Mouse (Mus musculus) cerebellum, adult 8-10 months (tissue): ENCODE measurements around the gene 0610037L13Rik.

Experiments used
- DNase-seq: peaks from one replicate; pipeline ENCODE4 v3.0.0; 2022

Gene 0610037L13Rik

GRCm38 (mm10) chr4:107889731-107890432 is at the start of gene 0610037L13Rik:
TSS of gene 0610037L13Rik (plus strand) at chr4:107889813.
- peak; percentile 92 for DNase-seq

DNA sequence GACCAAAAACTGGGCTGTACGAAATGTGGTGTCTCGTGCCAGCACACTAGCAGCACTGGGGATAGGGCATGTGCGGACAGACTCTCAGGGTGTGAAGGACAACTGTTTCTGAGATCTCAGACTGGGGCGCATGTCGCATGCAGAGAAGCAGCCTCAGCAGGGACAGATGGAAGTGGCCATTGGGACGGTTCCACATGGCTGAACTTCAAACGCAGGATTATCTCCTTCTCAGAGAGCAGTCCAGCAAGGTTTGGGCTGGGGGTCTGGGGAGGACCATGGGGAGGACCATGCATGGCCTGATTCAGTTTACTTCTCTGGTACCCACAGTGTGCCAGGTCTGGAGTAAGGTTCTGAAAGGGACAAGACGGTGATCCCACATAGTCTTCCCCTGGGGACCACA is 45.9 kb upstream of the 0610037L13Rik start:
- peak; percentile 75 for DNase-seq

- peak; percentile 85 for DNase-seq
Observed at GRCm38 (mm10) chr4:107844971-107845370, 44.6 kb upstream of the 0610037L13Rik start.

GRCm38 (mm10) chr4:107846795-107847194 is 42.8 kb upstream of the 0610037L13Rik start:
- DNase-seq: no peak

- DNase-seq: no peak
Observed at GRCm38 (mm10) chr4:107848546-107848945, 41.1 kb upstream of the 0610037L13Rik start.

- DNase-seq: no peak
Observed at GRCm38 (mm10) chr4:107849621-107850020, 40.0 kb upstream of the 0610037L13Rik start.

- no peak for DNase-seq
Observed at GRCm38 (mm10) chr4:107850091-107850490, 39.5 kb upstream of the 0610037L13Rik start.

DNA sequence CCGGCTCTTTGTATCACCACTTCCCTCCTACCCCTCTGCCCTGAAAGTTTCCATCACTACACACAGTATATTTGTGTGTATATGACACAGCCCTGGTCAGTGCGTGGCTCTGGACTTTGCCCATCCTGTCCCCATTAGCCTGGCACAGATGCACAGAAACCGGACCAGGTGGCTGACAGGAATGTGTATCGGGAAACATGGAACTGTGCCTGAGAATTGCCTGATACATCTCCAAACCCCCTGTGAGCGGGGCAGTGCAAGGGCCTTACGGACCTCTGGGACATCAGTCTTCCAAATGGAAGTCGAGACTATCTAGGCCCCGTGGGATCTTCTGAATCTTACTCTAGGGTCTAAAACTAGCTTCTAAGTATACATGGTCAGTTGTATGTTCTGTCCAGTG is 36.3 kb upstream of the 0610037L13Rik start:
- no peak for DNase-seq

DNA sequence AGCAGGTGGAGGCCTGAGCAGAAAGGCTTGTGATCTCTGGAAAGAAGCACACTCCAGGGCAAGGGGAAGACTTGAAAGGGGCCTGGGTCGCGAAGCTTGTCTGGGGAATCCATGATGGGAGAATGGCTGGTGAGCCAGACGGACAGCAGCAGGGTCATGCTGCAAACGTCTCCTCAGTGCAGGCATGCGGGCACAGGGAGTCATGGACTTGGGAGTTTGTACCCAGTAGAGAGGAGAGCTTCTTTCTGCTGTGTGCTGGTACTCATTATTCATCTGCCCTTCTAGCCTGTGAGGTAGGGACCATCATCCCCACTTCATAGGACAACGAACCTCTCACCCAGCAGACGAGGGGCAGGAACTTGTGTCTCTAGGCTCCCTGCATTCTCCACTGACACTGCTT is 35.8 kb upstream of the 0610037L13Rik start:
- no peak for DNase-seq

DNA sequence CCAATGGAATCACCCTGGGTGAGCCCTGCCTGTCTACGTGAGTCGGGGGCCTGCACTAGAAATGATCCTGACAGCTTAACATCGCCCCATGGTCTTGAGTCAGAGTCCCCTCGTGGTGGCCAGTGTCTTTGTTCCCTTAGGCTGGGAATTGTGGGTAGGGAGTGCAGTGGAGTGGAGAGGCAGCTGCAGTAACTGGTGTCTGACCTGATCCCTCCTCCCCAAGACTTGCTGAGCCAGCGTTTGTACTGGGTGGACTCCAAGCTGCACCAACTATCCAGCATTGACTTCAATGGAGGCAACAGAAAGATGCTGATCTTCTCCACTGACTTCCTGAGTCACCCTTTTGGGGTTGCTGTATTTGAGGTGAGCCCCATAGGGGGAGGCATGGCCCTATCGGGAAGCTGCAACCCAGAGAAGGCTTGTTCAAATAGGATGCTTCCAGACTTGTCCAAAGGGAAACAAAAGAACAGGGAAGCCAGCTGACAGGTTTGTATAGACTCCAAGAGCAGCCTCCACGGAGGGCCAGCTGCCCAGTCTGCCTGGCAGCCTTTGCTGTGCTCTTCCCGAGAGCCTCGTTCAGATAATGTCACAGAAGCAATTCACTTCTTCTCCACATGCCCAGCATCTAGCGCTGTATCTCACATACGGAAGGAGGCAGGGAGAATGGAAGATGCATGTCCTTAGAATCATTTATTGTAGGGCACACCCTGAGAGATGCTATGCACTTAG is 32.5 kb upstream of the 0610037L13Rik start:
- peak; percentile 39 for DNase-seq

- no peak for DNase-seq
Observed at GRCm38 (mm10) chr4:107858995-107859394, 30.6 kb upstream of the 0610037L13Rik start.

- DNase-seq: no peak
Observed at GRCm38 (mm10) chr4:107864866-107865265, 24.7 kb upstream of the 0610037L13Rik start.

- peak; percentile 94 for DNase-seq
Observed at GRCm38 (mm10) chr4:107879254-107880050, 10.2 kb upstream of the 0610037L13Rik start, which contains the start of gene Magoh. TSS of gene Magoh (plus strand) at chr4:107879755.

- no peak for DNase-seq
Observed at GRCm38 (mm10) chr4:107881631-107882030, 8.0 kb upstream of the 0610037L13Rik start.

DNA sequence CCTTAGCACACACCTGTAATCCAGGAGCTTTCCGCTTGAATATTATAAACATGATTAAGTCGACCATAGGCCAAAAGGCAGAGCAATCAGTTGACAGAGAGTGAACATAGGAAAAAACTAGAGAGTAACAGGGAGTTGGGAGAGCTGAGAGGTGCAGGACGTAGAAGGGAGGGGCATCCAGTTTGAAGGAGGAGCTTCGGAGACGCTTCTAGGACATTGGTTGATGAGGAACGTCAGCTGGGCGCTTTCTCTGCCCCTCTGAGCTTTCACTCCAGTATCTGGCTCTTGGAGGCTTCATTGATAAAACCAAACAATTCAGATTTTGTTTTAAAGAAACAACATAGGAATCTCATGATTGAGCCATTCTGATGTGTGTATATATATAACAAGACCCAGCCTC is 3.2 kb upstream of the 0610037L13Rik start:
- DNase-seq: no peak

- no peak for DNase-seq
Observed at GRCm38 (mm10) chr4:107889385-107889730, 255 bp upstream of the 0610037L13Rik start.

GRCm38 (mm10) chr4:107892663-107893062 is 3.0 kb downstream of the 0610037L13Rik start:
- DNase-seq: no peak

GRCm38 (mm10) chr4:107899211-107899927 is 9.8 kb downstream of the 0610037L13Rik start:
- no peak for DNase-seq

DNA sequence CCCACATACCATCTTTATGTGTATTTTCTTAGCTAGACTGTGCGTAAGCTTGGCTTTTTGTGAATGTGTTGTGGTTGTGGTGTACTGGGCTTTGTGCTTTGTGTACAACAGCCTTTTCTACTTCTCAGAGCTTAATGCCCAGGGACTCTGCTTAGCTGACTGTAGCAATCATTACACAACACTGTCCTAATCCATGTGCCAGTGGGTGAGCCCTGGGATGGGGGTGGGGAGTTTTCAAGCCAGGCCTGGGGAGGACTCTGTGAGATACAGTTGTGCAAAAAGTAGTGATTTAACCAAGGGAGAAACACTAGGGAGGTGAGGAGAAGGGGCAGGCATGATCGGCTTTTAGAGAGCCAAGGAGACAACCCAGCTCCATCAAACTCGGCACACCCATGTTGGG is 10.6 kb downstream of the 0610037L13Rik start:
- DNase-seq: no peak

- no peak for DNase-seq
Observed at GRCm38 (mm10) chr4:107904252-107904651, 14.6 kb downstream of the 0610037L13Rik start.

- DNase-seq: no peak
Observed at GRCm38 (mm10) chr4:107906561-107906960, 16.9 kb downstream of the 0610037L13Rik start.

DNA sequence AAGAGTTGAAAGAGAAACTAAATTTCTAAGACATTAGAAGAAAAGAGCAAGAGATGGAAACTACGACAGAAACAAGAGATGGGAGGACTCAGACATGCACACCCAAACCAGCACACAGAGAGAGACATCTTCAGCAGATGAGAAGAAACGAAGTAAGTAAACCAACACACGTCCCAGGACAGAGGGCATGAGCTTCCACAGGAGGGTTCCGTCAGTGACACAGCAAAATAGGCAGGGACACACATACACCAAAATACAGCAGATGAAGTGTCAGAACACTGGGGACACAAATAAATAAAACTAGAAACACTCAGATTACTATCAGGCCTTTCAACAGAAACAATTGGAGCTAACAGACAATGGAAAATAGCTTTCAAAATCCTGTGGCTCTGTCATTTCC is 20.4 kb downstream of the 0610037L13Rik start:
- DNase-seq: no peak

GRCm38 (mm10) chr4:107920336-107920735 is 30.7 kb downstream of the 0610037L13Rik start:
- no peak for DNase-seq
